Mouse (Mus musculus): Measurements from ENCODE around the gene Sspo.

Gene Sspo

GRCm38 (mm10) chr6:48435706-48436349 is 12.2 kb upstream of the Sspo start:
- DNase-seq (ENCODE audit: low spot score in 2 of 2): no peak

- DNase-seq (ENCODE audit: low spot score in 2 of 2): no peak
Measured at GRCm38 (mm10) chr6:48437679-48438376, 10.2 kb upstream of the Sspo start.

GRCm38 (mm10) chr6:48438475-48439125 is 9.4 kb upstream of the Sspo start:
- no peak for DNase-seq (ENCODE audit: low spot score in 2 of 2)

- no peak for DNase-seq (ENCODE audit: low spot score in 2 of 2)
Measured at GRCm38 (mm10) chr6:48439654-48440053, 8.4 kb upstream of the Sspo start.

GRCm38 (mm10) chr6:48440306-48441014 is 7.6 kb upstream of the Sspo start:
- no peak for DNase-seq (ENCODE audit: low spot score in 2 of 2)

GRCm38 (mm10) chr6:48443592-48444309 is 4.3 kb upstream of the Sspo start:
- DNase-seq (ENCODE audit: low spot score in 2 of 2): peak; percentile 82 to 85

- peak; percentile 57 to 70 for DNase-seq (ENCODE audit: low spot score in 2 of 2)
Measured at GRCm38 (mm10) chr6:48444310-48445180, 3.5 kb upstream of the Sspo start.

GRCm38 (mm10) chr6:48445181-48446101 is 2.6 kb upstream of the Sspo start, which contains the start of gene Zfp467:
TSS of gene Zfp467 (minus strand) at chr6:48445825.
- DNase-seq (ENCODE audit: low spot score in 2 of 2): no peak

- DNase-seq (ENCODE audit: low spot score in 2 of 2): no peak
Measured at GRCm38 (mm10) chr6:48446256-48446655, 1.8 kb upstream of the Sspo start.

GRCm38 (mm10) chr6:48446896-48447295 is 1.1 kb upstream of the Sspo start:
- DNase-seq (ENCODE audit: low spot score in 2 of 2): no peak

GRCm38 (mm10) chr6:48448527-48448926 is 498 bp downstream of the Sspo start:
- no peak for DNase-seq (ENCODE audit: low spot score in 2 of 2)

- DNase-seq (ENCODE audit: low spot score in 2 of 2): no peak
Measured at GRCm38 (mm10) chr6:48452151-48452550, 4.1 kb downstream of the Sspo start.

GRCm38 (mm10) chr6:48452771-48453170 is 4.7 kb downstream of the Sspo start:
- DNase-seq (ENCODE audit: low spot score in 2 of 2): no peak

- DNase-seq (ENCODE audit: low spot score in 2 of 2): no peak
Measured at GRCm38 (mm10) chr6:48464966-48465679, 17.1 kb downstream of the Sspo start.

GRCm38 (mm10) chr6:48466715-48467114 is 18.7 kb downstream of the Sspo start:
- DNase-seq (ENCODE audit: low spot score in 2 of 2): no peak

GRCm38 (mm10) chr6:48467490-48467889 is 19.5 kb downstream of the Sspo start:
- DNase-seq (ENCODE audit: low spot score in 2 of 2): no peak

- DNase-seq (ENCODE audit: low spot score in 2 of 2): no peak
Measured at GRCm38 (mm10) chr6:48470739-48471138, 22.7 kb downstream of the Sspo start.

GRCm38 (mm10) chr6:48478446-48478845 is 30.4 kb downstream of the Sspo start:
- no peak for DNase-seq (ENCODE audit: low spot score in 2 of 2)

- DNase-seq (ENCODE audit: low spot score in 2 of 2): no peak
Measured at GRCm38 (mm10) chr6:48482501-48482900, 34.5 kb downstream of the Sspo start.

Data from spleen, postnatal 4 days (tissue).